Mouse (Mus musculus): ENCODE measurements at regions not wholly inside any gene's neighbourhood (a gene's known extent, or its start where the extent isn't known, plus 50 kb on each side); places are given as distances from the start of the nearest gene placed in this dataset.

- Histone ChIP-seq H3K27ac (no peak overlapping the region), H3K9me3 (ENCODE audit: low read length) (no peaks in the 10 kb centered on the region), H3K9ac (replicated peaks; ENCODE audit: low read length) (no peak overlapping the region), H3K4me3 (ENCODE audit: low read length) (no peak overlapping the region), H3K27me3 (ENCODE audit: insufficient read depth, low read length) (no peaks in the 10 kb centered on the region), H3K4me2 (ENCODE audit: low read depth, low read length) (no peak overlapping the region), H3K4me1 (ENCODE audit: insufficient read depth, low read length) (no peaks in the 10 kb centered on the region), H3K36me3 (ENCODE audit: insufficient read depth, low read length) (no peaks in the 10 kb centered on the region)
- ATAC-seq (no peak), DNase-seq (ENCODE audit: low spot score) (peak; percentile 11)
- 53% methylated on average over 2 of the region's 2 CpGs for WGBS
- no peak for TF ChIP-seq CTCF (IDR thresholded peaks at IDR 0.05; ENCODE audit: low read depth)
Observed at GRCm38 (mm10) chr11:37913161-37913560, 677.4 kb upstream of the Tenm2 start.

- WGBS = 52% methylated on average over 2 of the region's 2 CpGs
- peak; percentile 33 for DNase-seq (ENCODE audit: low spot score)
Observed at GRCm38 (mm10) chr11:37904991-37905390, 669.2 kb upstream of the Tenm2 start.

DNA sequence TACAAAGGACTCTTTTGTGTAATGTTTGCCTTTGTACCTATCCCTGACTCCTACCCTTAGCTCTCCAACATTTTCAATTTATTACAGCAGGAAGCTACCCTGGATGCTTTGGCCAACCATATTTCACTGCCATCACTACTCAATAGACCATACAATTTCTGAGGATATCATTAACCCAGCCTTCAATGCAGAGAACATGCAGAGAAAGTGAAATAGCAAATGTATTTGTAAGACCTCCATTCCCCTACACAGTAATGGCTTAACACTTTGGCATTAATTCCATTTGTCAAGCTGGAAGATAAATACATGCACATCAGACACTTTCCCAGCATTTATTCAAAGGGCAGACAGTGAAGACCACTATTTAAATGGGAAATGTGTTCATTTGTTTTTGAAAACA is 661.9 kb upstream of the Tenm2 start:
- H3K36me3 ChIP-seq (ENCODE audit: insufficient read depth, low read length) = no peaks in the 10 kb centered on the region
- no peaks in the 10 kb centered on the region for H3K27me3 ChIP-seq (ENCODE audit: insufficient read depth, low read length)
- H3K9ac ChIP-seq (replicated peaks; ENCODE audit: low read length) = no peak overlapping the region
- DNase-seq (ENCODE audit: low spot score) = no peak
- TF ChIP-seq CTCF (IDR thresholded peaks at IDR 0.05; ENCODE audit: low read depth) = no peak
- no peak overlapping the region for H3K27ac ChIP-seq
- no peak for ATAC-seq
- H3K9me3 ChIP-seq (ENCODE audit: low read length) = no peaks in the 10 kb centered on the region
- H3K4me1 ChIP-seq (ENCODE audit: insufficient read depth, low read length) = no peaks in the 10 kb centered on the region
- no peak overlapping the region for H3K4me3 ChIP-seq (ENCODE audit: low read length)
- H3K4me2 ChIP-seq (ENCODE audit: low read depth, low read length) = no peak overlapping the region

More at GRCm38 (mm10) chr11:37904991-37905390, 669.2 kb upstream of the Tenm2 start:
- Histone ChIP-seq H3K36me3 (ENCODE audit: insufficient read depth, low read length) (no peaks in the 10 kb centered on the region), H3K27ac (no peak overlapping the region), H3K9ac (replicated peaks; ENCODE audit: low read length) (no peak overlapping the region), H3K9me3 (ENCODE audit: low read length) (no peaks in the 10 kb centered on the region), H3K4me2 (ENCODE audit: low read depth, low read length) (no peak overlapping the region), H3K4me3 (ENCODE audit: low read length) (no peak overlapping the region), H3K4me1 (ENCODE audit: insufficient read depth, low read length) (no peaks in the 10 kb centered on the region), H3K27me3 (ENCODE audit: insufficient read depth, low read length) (no peaks in the 10 kb centered on the region)
- no peak for TF ChIP-seq CTCF (IDR thresholded peaks at IDR 0.05; ENCODE audit: low read depth)
- no peak for ATAC-seq

- H3K9me3 ChIP-seq (ENCODE audit: low read length) = no peaks in the 10 kb centered on the region
- no peak overlapping the region for H3K4me3 ChIP-seq (ENCODE audit: low read length)
- WGBS = 65% methylated on average over 4 of the region's 4 CpGs
- DNase-seq (ENCODE audit: low spot score) (no peak), ATAC-seq (no peak)
- no peak overlapping the region for H3K9ac ChIP-seq (replicated peaks; ENCODE audit: low read length)
- no peak for TF ChIP-seq CTCF (IDR thresholded peaks at IDR 0.05; ENCODE audit: low read depth)
- no peak overlapping the region for H3K4me2 ChIP-seq (ENCODE audit: low read depth, low read length)
- H3K4me1 ChIP-seq (ENCODE audit: insufficient read depth, low read length) = no peaks in the 10 kb centered on the region
- H3K36me3 ChIP-seq (ENCODE audit: insufficient read depth, low read length) = no peaks in the 10 kb centered on the region
- H3K27ac ChIP-seq = no peak overlapping the region
- no peaks in the 10 kb centered on the region for H3K27me3 ChIP-seq (ENCODE audit: insufficient read depth, low read length)
Observed at GRCm38 (mm10) chr11:37882717-37883116, 647.0 kb upstream of the Tenm2 start.

GRCm38 (mm10) chr11:37837301-37837700 is 601.5 kb upstream of the Tenm2 start:
- 40% methylated on average over 5 of the region's 5 CpGs for WGBS
- no peak for ATAC-seq
- no peaks in the 10 kb centered on the region for H3K27me3 ChIP-seq (ENCODE audit: insufficient read depth, low read length)

DNA sequence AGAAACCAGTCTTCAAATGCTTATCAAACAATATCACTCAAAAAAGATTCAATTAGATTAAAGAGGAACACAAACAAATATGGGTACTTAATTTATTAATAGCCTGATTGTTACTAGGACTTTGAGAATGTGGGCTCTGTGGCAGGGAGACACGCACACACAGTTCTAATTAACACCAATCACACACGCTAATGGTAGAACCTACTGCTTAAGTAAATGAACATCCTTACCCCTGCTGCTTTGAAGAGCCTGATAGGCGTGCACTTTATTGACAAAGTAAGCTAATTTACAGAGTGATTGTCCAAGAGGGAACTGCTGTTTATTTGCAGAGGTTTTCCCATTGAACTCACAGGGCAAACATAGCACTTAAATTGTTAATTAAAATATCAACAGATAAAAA is 595.2 kb upstream of the Tenm2 start:
- Histone ChIP-seq H3K27me3 (ENCODE audit: insufficient read depth, low read length) (no peaks in the 10 kb centered on the region), H3K36me3 (ENCODE audit: insufficient read depth, low read length) (no peaks in the 10 kb centered on the region), H3K4me2 (ENCODE audit: low read depth, low read length) (no peak overlapping the region), H3K4me3 (ENCODE audit: low read length) (no peak overlapping the region), H3K9ac (replicated peaks; ENCODE audit: low read length) (no peak overlapping the region), H3K9me3 (ENCODE audit: low read length) (no peaks in the 10 kb centered on the region), H3K27ac (no peak overlapping the region), H3K4me1 (ENCODE audit: insufficient read depth, low read length) (no peaks in the 10 kb centered on the region)
- TF ChIP-seq CTCF (IDR thresholded peaks at IDR 0.05; ENCODE audit: low read depth) = no peak
- ATAC-seq (no peak), DNase-seq (ENCODE audit: low spot score) (no peak)
- WGBS = 51% methylated on average over 3 of the region's 3 CpGs

More at GRCm38 (mm10) chr11:37837301-37837700, 601.5 kb upstream of the Tenm2 start:
- DNase-seq (ENCODE audit: low spot score) = no peak
- H3K4me1 ChIP-seq (ENCODE audit: insufficient read depth, low read length) = no peaks in the 10 kb centered on the region
- no peaks in the 10 kb centered on the region for H3K9me3 ChIP-seq (ENCODE audit: low read length)
- H3K4me3 ChIP-seq (ENCODE audit: low read length) = no peak overlapping the region
- H3K36me3 ChIP-seq (ENCODE audit: insufficient read depth, low read length) = no peaks in the 10 kb centered on the region
- TF ChIP-seq CTCF (IDR thresholded peaks at IDR 0.05; ENCODE audit: low read depth) = no peak
- H3K27ac ChIP-seq = no peak overlapping the region
- no peak overlapping the region for H3K4me2 ChIP-seq (ENCODE audit: low read depth, low read length)
- no peak overlapping the region for H3K9ac ChIP-seq (replicated peaks; ENCODE audit: low read length)

GRCm38 (mm10) chr11:37806761-37807160 is 571.0 kb upstream of the Tenm2 start:
- Histone ChIP-seq H3K9me3 (ENCODE audit: low read length) (no peaks in the 10 kb centered on the region), H3K36me3 (ENCODE audit: insufficient read depth, low read length) (no peaks in the 10 kb centered on the region), H3K27me3 (ENCODE audit: insufficient read depth, low read length) (no peaks in the 10 kb centered on the region), H3K27ac (no peak overlapping the region), H3K4me3 (ENCODE audit: low read length) (no peak overlapping the region), H3K4me2 (ENCODE audit: low read depth, low read length) (no peak overlapping the region), H3K4me1 (ENCODE audit: insufficient read depth, low read length) (no peaks in the 10 kb centered on the region), H3K9ac (replicated peaks; ENCODE audit: low read length) (no peak overlapping the region)
- 74% methylated on average over 5 of the region's 5 CpGs for WGBS
- ATAC-seq (no peak), DNase-seq (ENCODE audit: low spot score) (no peak)
- no peak for TF ChIP-seq CTCF (IDR thresholded peaks at IDR 0.05; ENCODE audit: low read depth)
